Mouse (Mus musculus) liver, adult 2 months (tissue): ENCODE data around the gene Teddm1b. TPM values are rescaled to one million over a fixed set of nuclear protein-coding genes. Genes with fewer than 3 reads are reported as not detected.

ENCODE experiments used
- DNase-seq: peaks from one replicate; pipeline ENCODE4 v3.0.0-alpha.2; 2011; ENCODE audit warnings: low read depth, low spot score; ENCODE audit errors: extremely low read depth
- H3K27ac ChIP-seq: fragments of 200-500 bp; replicated peaks from 2 replicates; pipeline ENCODE4 v1.5.1; 2012; ENCODE audit warnings: low read depth, mild to moderate bottlenecking, control low read depth, inconsistent platforms, low read length; ENCODE audit not compliant: insufficient read depth
- H3K27me3 ChIP-seq: fragments of 200-500 bp; 2 replicates; pipeline ENCODE4 v1.6.1; 2012; ENCODE audit warnings: mild to moderate bottlenecking, moderate library complexity, low read length, inconsistent platforms; ENCODE audit not compliant: control insufficient read depth, insufficient read depth
- H3K36me3 ChIP-seq: fragments of 200-500 bp; 2 replicates; pipeline ENCODE4 v1.6.1; 2012; ENCODE audit warnings: low read length, inconsistent platforms; ENCODE audit not compliant: control insufficient read depth, insufficient read depth
- H3K4me1 ChIP-seq: fragments of 200-500 bp; 2 replicates; pipeline ENCODE4 v1.6.1; 2011; ENCODE audit warnings: low read length; ENCODE audit not compliant: control insufficient read depth, insufficient read depth
- H3K4me3 ChIP-seq: fragments of 200-500 bp; 2 replicates; pipeline ENCODE4 v1.5.1; 2011; ENCODE audit warnings: low read depth, mild to moderate bottlenecking, control low read depth, low read length, moderate library complexity; ENCODE audit not compliant: insufficient read depth
- H3K79me2 ChIP-seq: fragments of 200-500 bp; 2 replicates; pipeline ENCODE4 v1.6.1; 2012; ENCODE audit warnings: inconsistent platforms, mild to moderate bottlenecking, low read length, moderate library complexity; ENCODE audit not compliant: control insufficient read depth, insufficient read depth
- H3K9ac ChIP-seq: fragments of 200-500 bp; 2 replicates; pipeline ENCODE4 v1.6.1; 2012; ENCODE audit warnings: low read depth, mild to moderate bottlenecking, control low read depth, inconsistent platforms, low read length
- CTCF ChIP-seq: fragments of 200-500 bp; IDR thresholded peaks from 2 replicates; pipeline ENCODE4 v1.5.1; 2011; ENCODE audit warnings: low read depth, low read length, control low read depth
- POLR2A ChIP-seq: fragments of 200-500 bp; IDR thresholded peaks from 2 replicates; pipeline ENCODE4 v1.6.1; 2011; ENCODE audit warnings: low read length, control low read depth; ENCODE audit not compliant: insufficient read depth; ENCODE audit errors: extremely low read depth
- WGBS: fragments of 180-500 bp; shearing (Covaris S2); methylation state at CpG from one replicate; pipeline ENCODE4 v1.1.7; 2018; 5-methylcytosine and 5-hydroxymethylcytosine counted together
- polyA plus RNA-seq: library from polyadenylated mRNA; depleted of rRNA; stranded (reverse); fragments of >200 nt; gene quantifications from 2 replicates; pipeline ENCODE4 v1.2.3, GENCODE M21; 2012
- total RNA-seq: library from RNA; depleted of rRNA; stranded (reverse); fragments of >200 nt; gene quantifications from 2 replicates; pipeline ENCODE4 v1.2.3, GENCODE M21; 2014

The Teddm1b gene
- total and polyA plus RNA-seq, 2 experiments, result 0.09 to 0.10 TPM

DNA sequence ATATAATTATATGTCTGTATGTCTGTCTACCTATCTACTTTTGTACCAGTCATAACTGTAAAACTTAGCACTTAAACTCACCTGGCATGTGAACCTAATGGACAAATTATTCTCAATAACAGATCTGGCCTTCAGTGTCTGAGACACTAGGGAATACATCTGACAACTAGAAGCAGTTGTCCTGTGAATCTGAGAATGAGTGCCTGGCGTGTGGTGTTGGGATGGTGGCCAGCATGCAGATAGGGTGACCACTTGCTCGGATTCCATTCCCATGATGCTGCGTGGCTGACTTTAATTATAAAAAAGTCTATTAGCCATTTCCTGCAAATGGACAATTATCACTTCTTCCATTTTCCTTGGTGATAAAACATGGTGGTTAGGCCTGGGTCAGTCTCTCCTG lies 31.7 kb downstream of the Teddm1b start:
- peaks cover 6% of the 10 kb centered on the region; the same call in 1 of the 2 replicates for H3K4me1 ChIP-seq
- TF ChIP-seq POLR2A (no peak), CTCF (no peak)
- no peak for DNase-seq
- H3K27ac ChIP-seq, result no peak overlapping the region
- H3K4me3 ChIP-seq, result no peak overlapping the region
- peaks cover 6% of the 10 kb centered on the region; the same call in 1 of the 2 replicates for H3K79me2 ChIP-seq
- H3K9ac ChIP-seq, result no peak overlapping the region
- peaks cover 67% of the 10 kb centered on the region for H3K36me3 ChIP-seq
- 70% methylated on average over 3 of the region's 3 CpGs for WGBS
- H3K27me3 ChIP-seq, result no peaks in the 10 kb centered on the region

DNA sequence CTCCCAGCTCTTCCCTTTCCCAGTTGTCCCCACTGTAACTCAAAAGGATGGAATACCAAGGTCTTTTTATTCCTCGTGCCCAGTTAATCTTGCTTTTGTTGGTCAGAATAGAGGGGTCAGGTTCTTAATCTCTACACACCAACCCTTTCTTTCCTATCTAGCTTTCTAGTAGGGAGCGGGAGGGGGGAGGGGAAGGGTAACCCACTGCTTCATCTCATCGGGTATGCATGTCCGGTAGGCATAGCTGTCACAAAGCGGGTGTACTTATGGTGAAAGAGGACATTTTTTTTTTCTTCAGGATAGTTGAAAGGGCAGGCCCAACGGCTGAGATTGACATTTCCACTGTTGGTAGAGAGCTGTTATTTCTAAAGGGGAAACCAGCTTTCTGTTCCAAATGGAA lies 34.1 kb downstream of the Teddm1b start:
- Histone ChIP-seq H3K36me3 (peaks cover 60% of the 10 kb centered on the region), H3K27ac (no peak overlapping the region), H3K9ac (no peak overlapping the region)

DNA sequence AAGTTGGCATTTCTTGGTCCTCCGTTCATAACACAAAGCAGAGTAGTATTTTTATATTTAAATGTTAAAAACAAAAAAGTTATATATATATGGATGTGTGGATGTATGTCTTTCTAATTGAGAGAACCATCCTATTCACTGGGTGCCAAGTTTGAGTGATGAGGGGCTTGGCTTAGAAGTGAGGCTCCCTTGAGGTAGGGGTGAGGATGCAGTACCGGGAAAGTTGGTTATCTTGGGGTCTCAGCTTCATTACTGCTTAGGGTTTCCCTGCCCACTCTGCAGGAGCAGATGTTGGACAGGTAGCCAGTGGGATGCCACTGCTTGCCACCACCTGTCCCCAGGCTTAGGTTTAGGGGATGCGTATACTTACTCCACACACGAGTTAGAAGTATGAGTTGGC lies 34.6 kb downstream of the Teddm1b start:
- 86% methylated on average over 4 of the region's 4 CpGs for WGBS
- Histone ChIP-seq H3K4me3 (no peak overlapping the region), H3K27me3 (no peaks in the 10 kb centered on the region), H3K9ac (no peak overlapping the region), H3K36me3 (peaks cover 55% of the 10 kb centered on the region), H3K4me1 (peaks cover 2% of the 10 kb centered on the region; the same call in 1 of the 2 replicates), H3K27ac (no peak overlapping the region), H3K79me2 (no peaks in the 10 kb centered on the region)
- DNase-seq, result no peak
- TF ChIP-seq POLR2A (no peak), CTCF (no peak)

More for the DNA sequence above, 34.1 kb downstream of the Teddm1b start:
- peaks cover 2% of the 10 kb centered on the region; the same call in 1 of the 2 replicates for H3K4me1 ChIP-seq
- no peak for TF ChIP-seq CTCF
- no peak for TF ChIP-seq POLR2A
- H3K4me3 ChIP-seq, result no peak overlapping the region
- no peak for DNase-seq
- 75% methylated on average over 6 of the region's 6 CpGs for WGBS
- H3K27me3 ChIP-seq, result no peaks in the 10 kb centered on the region
- no peaks in the 10 kb centered on the region for H3K79me2 ChIP-seq

DNA sequence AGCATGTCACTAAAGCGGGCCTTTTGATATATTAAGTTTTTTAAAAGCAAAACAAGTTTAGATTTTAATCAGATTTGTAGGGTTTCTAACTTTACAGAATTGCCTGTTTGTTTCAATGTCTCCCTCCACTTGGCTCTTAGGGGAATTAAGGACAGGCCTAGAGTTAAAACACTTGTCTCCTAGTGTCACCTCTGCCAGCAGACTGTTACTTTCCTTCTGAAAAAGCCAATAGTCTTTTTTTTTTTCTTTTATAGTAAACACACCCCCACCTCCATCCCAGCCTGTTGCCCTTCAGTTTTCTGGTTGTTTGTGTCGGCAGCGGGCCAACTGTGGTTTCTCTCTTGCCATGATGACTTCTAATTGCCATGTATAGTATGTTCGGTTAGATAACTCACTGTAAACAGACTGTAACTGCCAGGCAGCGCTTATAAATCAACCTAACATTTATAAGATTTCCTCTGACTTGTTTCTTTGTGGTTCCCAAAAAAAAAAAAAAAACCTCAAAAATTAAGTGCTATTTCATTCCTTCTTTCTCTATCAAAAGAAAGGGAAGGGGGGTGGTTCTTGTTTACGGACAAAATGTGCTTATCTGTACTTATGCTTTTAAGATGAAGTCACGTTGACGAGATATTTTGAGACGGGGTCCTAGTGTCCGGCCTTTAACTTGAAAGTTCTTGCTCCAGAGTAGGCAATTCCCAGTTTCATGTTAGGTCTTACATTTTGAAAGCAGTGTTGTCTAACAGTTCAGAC lies 35.2 kb downstream of the Teddm1b start:
- H3K4me3 ChIP-seq, result no peak overlapping the region
- DNase-seq, result peak; percentile 31
- TF ChIP-seq CTCF, result no peak
- TF ChIP-seq POLR2A, result no peak
- H3K27ac ChIP-seq, result no peak overlapping the region
- H3K4me1 ChIP-seq, result peaks cover 2% of the 10 kb centered on the region; the same call in 1 of the 2 replicates
- no peaks in the 10 kb centered on the region for H3K27me3 ChIP-seq
- peaks cover 49% of the 10 kb centered on the region for H3K36me3 ChIP-seq
- no peaks in the 10 kb centered on the region for H3K79me2 ChIP-seq
- H3K9ac ChIP-seq, result no peak overlapping the region
- 64% methylated on average over 10 of the region's 10 CpGs for whole genome bisulfite sequencing

GRCm38 (mm10) chr1:153909963-153910291 lies 35.8 kb downstream of the Teddm1b start:
- Histone ChIP-seq H3K9ac (no peak overlapping the region), H3K27me3 (no peaks in the 10 kb centered on the region), H3K4me1 (peaks cover 2% of the 10 kb centered on the region; the same call in 1 of the 2 replicates), H3K27ac (0 out of 2 replicates have a peak overlapping the region, but pooled peaks have one; percentile 0), H3K79me2 (no peaks in the 10 kb centered on the region), H3K36me3 (peaks cover 43% of the 10 kb centered on the region), H3K4me3 (no peak overlapping the region)
- WGBS, result 34% methylated on average over 9 of the region's 9 CpGs
- DNase-seq, result peak; percentile 56
- no peak for TF ChIP-seq POLR2A
- 0 out of 2 replicates have a peak, but pooled peaks have one; percentile 6 for TF ChIP-seq CTCF

DNA sequence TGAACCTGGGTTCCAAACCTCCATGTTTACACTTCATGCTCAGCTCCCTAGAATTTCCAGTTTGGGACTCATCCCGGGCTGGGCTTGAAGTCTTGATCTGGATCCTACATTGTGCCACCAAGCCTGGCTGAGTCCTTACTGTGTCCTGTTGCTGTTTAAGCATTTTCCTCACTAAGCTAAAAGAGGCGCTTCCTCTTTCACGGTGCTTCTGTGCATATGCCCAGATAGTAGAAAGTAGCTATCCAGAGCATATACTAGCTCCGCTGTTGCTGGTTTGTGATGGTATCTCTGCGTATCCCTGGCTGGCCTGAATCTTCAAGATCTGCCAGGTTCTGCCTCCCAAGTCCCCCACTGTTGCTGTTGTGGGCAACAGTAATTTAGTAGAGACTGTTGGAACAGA lies 36.3 kb downstream of the Teddm1b start:
- H3K4me1 ChIP-seq, result peaks cover 2% of the 10 kb centered on the region; the same call in 1 of the 2 replicates
- H3K4me3 ChIP-seq, result no peak overlapping the region
- 72% methylated on average over 5 of the region's 5 CpGs for WGBS
- no peaks in the 10 kb centered on the region for H3K27me3 ChIP-seq
- H3K9ac ChIP-seq, result no peak overlapping the region
- 0 out of 2 replicates have a peak overlapping the region, but pooled peaks have one; percentile 0 for H3K27ac ChIP-seq
- TF ChIP-seq CTCF, result no peak
- no peak for TF ChIP-seq POLR2A
- peaks cover 38% of the 10 kb centered on the region for H3K36me3 ChIP-seq
- H3K79me2 ChIP-seq, result no peaks in the 10 kb centered on the region
- peak; percentile 51 for DNase-seq
